Mouse (Mus musculus) retina, adult 2 months (tissue): Measurements from ENCODE around the gene Txnip.
A peak's percentile ranks its signal among the peaks of the same experiment; 100 is the strongest.
"Not testable (repeated sequence)": the region's sequence is repeated elsewhere in the genome, so short reads cannot be mapped to it uniquely, and the experiment has no call there.

ENCODE experiments used
- DNase-seq: peaks from one replicate; pipeline ENCODE4 v3.0.0-alpha.2; 2012; ENCODE audit warnings: low read depth, low spot score

Gene Txnip

GRCm38 (mm10) chr3:96557694-96558093, at the start of gene Txnip:
Txnip (plus strand) TSS chr3:96557957.
- peak; percentile 81 for DNase-seq

- DNase-seq: not testable (repeated sequence)
Observed at GRCm38 (mm10) chr3:96507966-96508365, 49.8 kb upstream of the Txnip start.

- no peak for DNase-seq
Observed at GRCm38 (mm10) chr3:96520171-96520570, 37.6 kb upstream of the Txnip start.

GRCm38 (mm10) chr3:96522149-96522548, 35.6 kb upstream of the Txnip start:
- no peak for DNase-seq

- DNase-seq: no peak
Observed at GRCm38 (mm10) chr3:96524028-96524810, 33.5 kb upstream of the Txnip start.

- DNase-seq: no peak
Observed at GRCm38 (mm10) chr3:96524914-96525313, 32.8 kb upstream of the Txnip start, which contains the start of gene Hfe2. Hfe2 (plus strand) TSS chr3:96525172.

GRCm38 (mm10) chr3:96526013-96526762, 31.6 kb upstream of the Txnip start:
- DNase-seq: no peak

GRCm38 (mm10) chr3:96526864-96527542, 30.8 kb upstream of the Txnip start:
- no peak for DNase-seq

- DNase-seq: no peak
Observed at GRCm38 (mm10) chr3:96528506-96528905, 29.3 kb upstream of the Txnip start.

GRCm38 (mm10) chr3:96532050-96532449, 25.7 kb upstream of the Txnip start:
- no peak for DNase-seq

GRCm38 (mm10) chr3:96534300-96534699, 23.5 kb upstream of the Txnip start:
- DNase-seq: no peak

- DNase-seq: no peak
Observed at GRCm38 (mm10) chr3:96539316-96539715, 18.4 kb upstream of the Txnip start.

- no peak for DNase-seq
Observed at GRCm38 (mm10) chr3:96540740-96541139, 17.0 kb upstream of the Txnip start.

GRCm38 (mm10) chr3:96541328-96542078, 16.3 kb upstream of the Txnip start:
- no peak for DNase-seq

- DNase-seq: no peak
Observed at GRCm38 (mm10) chr3:96542554-96542953, 15.2 kb upstream of the Txnip start.

GRCm38 (mm10) chr3:96543345-96543744, 14.4 kb upstream of the Txnip start:
- DNase-seq: no peak

GRCm38 (mm10) chr3:96545565-96545964, 12.2 kb upstream of the Txnip start:
- DNase-seq: no peak

GRCm38 (mm10) chr3:96546880-96547279, 10.9 kb upstream of the Txnip start:
- DNase-seq: no peak

GRCm38 (mm10) chr3:96547389-96547960, 10.3 kb upstream of the Txnip start:
- peak; percentile 29 for DNase-seq

- no peak for DNase-seq
Observed at GRCm38 (mm10) chr3:96548824-96549223, 8.9 kb upstream of the Txnip start.

GRCm38 (mm10) chr3:96549346-96549745, 8.4 kb upstream of the Txnip start:
- no peak for DNase-seq
